Mouse (Mus musculus): ENCODE measurements around the gene Mast4.

The Mast4 gene

GRCm38 (mm10) chr13:103315113-103315708 lies 19.1 kb downstream of the Mast4 start:
- no peak for DNase-seq (ENCODE audit: low spot score)

DNA sequence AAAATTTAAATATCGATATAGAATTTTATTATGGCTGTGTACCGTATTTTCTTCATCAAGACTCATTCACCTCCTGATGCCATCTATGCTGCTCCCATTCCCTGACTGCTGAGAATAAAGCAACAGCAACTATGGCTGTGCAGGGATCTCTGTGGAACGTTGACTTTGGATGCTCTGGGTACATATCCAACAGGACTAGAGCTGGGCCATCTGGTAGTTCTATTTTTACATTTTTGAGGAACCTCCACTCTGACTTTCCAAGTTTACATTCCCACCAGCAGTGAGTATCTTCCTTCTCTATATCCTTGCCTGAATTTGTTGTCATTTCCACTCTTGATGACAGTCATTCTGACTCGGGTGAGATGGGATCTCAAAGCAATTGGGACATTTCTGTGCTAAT lies 26.0 kb downstream of the Mast4 start:
- no peak for DNase-seq (ENCODE audit: low spot score)

DNA sequence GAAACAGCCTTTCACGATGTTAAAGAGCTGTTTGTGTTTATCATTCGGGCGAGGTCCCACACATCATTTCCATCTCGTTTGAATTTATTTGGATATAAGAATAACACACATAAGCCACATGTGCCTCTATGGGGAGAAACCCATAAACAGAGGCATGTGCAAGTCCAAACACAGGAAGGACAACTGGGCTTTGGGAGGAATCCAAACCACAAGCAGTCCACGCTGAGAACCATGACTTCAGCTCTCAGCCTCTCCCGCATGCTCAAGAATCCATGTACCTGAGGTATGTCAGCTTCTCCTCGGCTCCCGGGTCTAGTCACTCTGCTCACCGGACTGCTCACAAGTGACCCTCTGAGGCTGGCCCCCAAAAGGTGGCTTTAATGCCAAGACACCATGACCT lies 30.5 kb downstream of the Mast4 start:
- DNase-seq (ENCODE audit: low spot score), result no peak

DNA sequence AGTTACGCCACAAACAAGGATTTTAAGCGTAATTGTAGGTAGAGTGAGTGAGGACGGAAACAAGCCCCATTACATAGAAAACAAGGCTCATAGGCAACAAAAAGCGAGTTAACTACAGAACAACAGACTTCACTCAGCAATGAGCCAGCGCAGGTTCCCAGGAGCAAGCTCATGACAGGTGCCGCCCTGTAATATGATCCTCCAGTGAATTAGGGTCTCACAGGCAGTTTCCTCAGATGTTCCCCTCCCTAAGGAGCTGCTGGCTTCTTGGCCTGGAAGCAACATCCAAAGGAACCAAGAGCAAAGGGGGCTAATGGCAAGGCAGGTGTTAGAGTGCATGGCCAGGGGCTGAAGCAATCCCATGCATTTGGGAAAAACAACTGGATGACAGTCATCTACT lies 31.8 kb downstream of the Mast4 start:
- DNase-seq (ENCODE audit: low spot score), result no peak

DNA sequence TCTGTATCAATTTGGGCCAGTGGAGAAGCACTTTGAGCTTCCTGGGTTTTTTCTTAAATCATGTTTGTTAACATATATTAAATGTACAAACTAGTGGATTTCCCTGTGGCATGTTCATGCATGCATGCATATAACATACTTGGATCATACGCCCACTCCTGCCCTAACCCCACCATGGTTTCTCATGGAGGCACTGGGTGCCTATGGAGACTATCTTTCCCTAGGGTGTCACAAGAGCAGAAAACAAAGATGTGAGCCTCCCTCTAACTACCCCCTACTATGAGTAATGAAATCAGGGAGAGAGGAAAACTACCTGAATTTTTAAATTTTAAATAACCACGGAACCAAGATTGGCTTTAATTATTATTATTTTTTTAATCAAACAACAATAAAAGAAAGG lies 32.2 kb downstream of the Mast4 start:
- no peak for DNase-seq (ENCODE audit: low spot score)

GRCm38 (mm10) chr13:103294424-103294823 lies 39.9 kb downstream of the Mast4 start:
- DNase-seq (ENCODE audit: low spot score), result no peak

GRCm38 (mm10) chr13:103293121-103293520 lies 41.2 kb downstream of the Mast4 start:
- no peak for DNase-seq (ENCODE audit: low spot score)

DNA sequence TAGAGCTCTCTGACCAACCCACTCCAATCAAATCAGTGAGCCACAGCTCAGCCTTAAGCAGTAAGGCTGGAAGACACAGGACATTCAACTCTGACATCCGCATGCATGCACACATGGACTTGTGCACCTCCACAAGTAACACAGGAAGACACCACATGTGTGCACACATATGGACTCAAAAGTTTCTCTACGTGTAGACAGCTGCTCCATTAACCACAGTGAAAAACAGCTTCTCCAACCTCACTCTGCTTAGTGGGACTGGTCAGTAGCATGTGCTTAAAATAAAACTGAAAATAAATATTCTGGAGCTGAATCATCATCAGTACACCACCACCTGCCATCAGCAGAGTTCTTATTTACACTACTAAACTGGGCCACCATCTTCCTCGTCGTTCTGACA lies 43.2 kb downstream of the Mast4 start:
- DNase-seq (ENCODE audit: low spot score), result no peak

DNA sequence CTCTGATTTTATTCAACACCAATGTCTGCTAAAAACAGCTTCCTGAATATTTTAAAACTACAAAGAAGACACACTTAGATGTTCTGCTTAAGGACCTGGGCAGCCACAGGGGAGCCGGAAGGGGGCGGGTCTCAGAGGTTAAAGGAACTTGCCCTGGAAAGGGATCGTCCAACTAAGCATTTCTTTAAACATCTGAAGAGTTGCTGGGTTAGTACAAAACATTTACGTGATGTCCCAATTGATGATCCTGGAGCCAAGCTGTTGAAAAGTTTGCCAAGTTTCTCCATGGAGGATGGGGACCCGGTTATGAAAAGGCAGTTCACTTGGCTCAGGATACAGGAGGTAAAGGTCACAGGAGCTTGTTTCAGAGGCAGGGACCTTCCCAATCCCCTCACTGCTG lies 48.5 kb downstream of the Mast4 start:
- no peak for DNase-seq (ENCODE audit: low spot score)

DNA sequence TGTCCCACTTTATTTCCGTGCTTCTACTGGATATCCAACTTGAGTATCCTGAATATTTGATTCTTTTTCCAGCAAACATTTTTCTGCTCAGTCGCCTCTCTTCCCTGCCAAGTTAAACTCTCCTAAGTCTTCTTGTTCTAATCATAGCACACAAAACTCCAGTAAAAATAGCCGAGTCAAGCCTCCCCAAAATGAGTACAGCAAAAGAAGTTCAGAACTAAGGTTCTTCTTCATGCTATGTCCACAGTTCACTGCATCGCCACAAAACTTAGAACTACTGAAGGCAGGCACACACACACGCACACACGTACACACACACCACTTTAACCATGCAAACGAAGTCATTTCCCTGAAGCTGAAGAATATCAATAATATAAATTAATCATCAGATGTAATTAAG lies 49.3 kb downstream of the Mast4 start:
- DNase-seq (ENCODE audit: low spot score), result no peak

- no peak for DNase-seq (ENCODE audit: low spot score)
Observed at GRCm38 (mm10) chr13:103270856-103271391, 63.4 kb downstream of the Mast4 start.

DNA sequence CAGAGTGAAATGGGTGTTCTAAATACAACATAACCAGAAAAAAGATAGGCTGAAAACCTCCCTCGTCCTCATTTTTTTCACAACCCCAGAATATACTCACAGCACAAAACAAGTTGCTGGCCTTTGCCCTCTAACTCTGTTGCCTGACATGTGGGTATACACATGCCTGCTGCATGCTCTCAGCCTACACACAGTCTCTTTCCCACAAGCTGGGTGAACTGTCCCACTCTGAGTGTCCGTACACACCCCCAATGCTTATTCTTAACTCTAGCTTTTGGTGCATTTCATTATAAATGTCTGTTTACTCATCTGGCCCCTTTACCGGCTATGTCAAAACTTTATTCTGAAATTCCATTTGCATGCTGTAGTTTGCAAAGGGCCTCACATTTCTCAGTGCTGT lies 71.6 kb downstream of the Mast4 start:
- DNase-seq (ENCODE audit: low spot score), result no peak

DNA sequence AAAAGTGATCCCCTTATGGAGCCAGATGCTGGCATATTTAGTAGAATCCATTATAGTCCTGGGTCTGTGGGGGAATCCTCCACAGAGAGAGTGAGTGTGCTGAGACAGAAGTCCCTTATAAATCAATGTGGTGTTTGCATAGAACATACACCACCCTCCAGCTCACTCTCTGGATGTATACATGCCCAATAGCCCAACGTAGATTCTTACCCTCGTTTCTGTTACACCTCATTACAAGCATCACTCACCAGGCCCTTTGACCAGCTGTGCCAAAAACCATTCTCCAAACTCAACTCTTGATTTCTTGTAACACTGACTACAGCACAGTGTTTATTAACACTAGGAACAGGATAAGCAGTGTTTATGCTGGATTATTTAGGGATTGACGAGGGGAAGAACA lies 72.2 kb downstream of the Mast4 start:
- no peak for DNase-seq (ENCODE audit: low spot score)

GRCm38 (mm10) chr13:103260414-103260813 lies 73.9 kb downstream of the Mast4 start:
- DNase-seq (ENCODE audit: low spot score), result no peak

- DNase-seq (ENCODE audit: low spot score), result no peak
Observed at GRCm38 (mm10) chr13:103258106-103258505, 76.2 kb downstream of the Mast4 start.

GRCm38 (mm10) chr13:103254861-103255260 lies 79.4 kb downstream of the Mast4 start:
- no peak for DNase-seq (ENCODE audit: low spot score)

DNA sequence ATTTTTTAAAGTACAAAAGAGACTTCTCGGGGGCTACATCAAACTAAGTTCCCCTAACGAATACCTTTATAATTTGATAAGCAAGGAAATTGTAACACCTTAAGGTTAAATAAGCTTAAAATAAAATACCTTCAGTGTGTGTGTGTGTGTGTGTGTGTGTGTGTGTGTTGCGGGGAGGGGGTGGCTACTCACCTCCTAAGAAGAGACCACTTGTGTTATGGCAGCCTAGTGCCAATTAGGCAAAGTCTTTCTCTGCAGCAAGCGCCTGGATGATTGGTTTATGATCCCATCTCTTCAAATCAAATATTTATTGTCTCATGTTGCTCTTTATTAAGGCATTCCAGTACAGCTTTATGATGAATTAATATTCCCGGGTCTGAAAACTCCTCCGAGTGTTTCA lies 81.2 kb downstream of the Mast4 start:
- DNase-seq (ENCODE audit: low spot score), result no peak

DNA sequence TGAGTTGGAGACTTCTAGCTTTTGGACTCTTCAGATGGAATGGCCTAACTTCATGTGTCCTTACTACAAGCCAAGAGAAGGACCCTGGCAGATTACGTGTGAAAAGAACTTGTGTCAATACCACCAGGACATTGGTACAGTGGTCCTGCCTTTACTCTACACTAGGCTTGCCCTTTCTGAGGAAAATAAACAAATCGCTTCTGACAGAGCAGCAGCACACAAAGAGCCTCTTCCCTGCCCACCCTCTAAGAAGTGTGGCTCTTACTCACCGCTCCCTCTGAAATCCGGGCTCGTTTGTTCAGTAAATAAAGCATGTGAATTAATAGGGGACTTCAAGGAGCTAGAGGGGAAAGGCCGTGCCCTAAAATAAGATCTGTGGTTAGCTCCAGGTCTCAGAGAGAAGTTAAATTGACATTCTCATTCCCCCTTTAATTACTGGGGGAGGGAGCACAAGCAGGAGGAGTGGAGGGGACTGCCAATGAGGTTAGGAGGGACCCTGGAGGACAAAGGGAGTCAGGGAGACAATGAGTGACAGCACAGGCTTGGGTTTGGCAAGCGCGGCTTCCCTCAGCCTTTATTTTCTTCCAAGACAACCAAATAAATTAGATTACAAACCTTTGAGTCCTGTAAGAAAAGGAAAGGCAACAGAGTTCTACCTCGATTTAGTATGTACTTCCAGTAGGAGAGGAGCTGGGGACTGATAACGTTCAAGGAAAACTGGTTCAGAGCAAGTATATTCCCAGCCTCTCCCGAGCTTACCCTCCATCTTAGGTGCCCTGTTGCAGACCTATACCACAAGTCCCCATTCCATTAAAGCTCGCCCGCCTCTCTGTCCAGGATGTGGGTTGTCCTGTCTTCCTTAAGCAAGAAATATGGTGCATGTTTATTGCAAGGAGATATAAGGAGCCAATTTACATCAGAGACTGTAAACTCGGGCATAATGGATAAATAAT lies 85.9 kb downstream of the Mast4 start:
- DNase-seq (ENCODE audit: low spot score), result no peak

DNA sequence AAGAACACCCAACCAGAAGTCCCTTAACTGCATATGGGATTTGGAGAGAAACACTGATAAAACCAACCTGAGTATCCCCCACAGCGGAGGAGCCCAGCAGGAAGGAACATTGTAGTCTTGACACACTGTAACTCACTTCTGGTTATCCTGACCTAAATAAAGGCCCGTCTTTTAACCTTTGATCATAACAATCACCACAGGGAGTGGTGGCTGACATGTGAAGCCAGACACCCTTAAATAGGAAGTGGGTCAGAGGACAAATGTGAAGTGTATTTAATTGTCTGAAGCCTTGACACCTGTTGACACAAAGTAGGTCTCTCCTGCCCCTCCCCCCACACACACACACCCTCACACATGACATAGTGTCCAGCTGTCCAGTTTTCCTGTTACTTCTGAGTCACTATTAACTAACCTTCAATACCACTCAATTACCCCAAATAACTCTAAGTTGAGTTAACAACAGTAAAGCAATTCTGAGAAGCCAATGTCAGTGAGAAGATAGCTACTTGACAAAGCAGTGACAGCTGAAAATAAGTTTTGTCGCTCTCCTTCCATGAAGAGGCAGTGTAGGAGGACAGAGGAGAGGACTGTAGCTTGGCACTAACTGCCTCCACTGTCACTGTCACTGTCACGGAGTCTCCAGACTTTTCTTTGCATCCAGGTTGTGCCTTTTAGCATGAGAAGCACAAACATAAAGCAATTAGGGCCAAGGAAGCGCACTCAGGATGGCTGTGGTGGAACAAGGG lies 87.2 kb downstream of the Mast4 start:
- DNase-seq (ENCODE audit: low spot score), result no peak

DNA sequence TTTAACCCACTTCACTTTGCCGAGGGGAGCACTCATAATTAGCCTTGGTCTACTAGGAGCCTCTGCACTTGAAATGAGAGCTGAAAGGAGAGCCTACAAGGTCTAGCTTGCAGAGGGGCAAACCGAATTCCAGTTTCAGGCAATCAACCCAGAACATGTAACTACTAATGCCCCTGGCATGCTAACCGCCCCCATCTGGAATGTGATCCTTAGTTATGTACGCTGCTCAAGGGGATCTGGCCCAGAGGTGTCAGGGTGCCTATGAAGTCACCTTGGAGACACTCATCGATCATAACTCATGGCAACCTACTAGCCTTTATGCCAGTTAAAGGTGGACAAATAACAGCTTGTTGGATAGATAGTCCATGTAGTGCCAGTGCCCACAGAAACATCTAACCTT lies 88.9 kb downstream of the Mast4 start:
- DNase-seq (ENCODE audit: low spot score), result no peak

DNA sequence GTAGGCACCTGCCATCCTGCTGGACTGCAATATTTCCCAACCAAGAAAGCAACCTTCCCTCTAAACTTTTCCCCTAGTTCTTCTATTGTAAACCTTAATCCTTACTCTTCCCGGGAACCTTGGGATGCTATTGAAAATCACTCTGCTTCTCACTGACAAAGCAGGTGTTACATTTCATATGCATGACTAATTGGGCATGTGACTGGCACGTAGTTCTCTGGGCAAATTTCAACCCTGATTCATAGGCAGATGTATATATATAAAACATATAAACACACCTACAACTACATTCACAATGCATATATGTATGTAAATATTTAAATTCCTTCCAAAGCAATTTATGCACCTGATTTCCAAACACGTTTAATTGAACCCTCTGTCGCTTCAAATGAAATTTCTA lies 90.2 kb downstream of the Mast4 start:
- DNase-seq (ENCODE audit: low spot score), result no peak

DNA sequence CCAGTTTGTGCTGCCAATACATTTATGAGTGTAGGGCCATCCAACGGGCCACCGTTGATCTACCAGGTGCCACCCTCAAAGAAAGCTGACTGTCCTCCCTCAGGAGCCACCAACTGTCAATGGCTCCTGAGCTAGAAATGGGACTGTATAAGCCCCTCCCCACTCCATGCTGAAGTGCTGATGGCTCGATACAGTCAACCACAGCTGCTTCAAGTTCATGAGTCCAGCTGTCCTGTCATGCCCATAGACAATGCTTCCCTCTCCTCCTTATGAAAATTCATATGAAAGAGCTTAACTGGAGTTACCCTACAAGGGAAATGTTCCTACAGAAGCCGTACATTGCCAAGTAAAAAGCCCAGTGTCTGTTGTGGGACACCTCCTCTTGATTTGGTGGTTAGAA lies 93.2 kb downstream of the Mast4 start:
- no peak for DNase-seq (ENCODE audit: low spot score)

DNA sequence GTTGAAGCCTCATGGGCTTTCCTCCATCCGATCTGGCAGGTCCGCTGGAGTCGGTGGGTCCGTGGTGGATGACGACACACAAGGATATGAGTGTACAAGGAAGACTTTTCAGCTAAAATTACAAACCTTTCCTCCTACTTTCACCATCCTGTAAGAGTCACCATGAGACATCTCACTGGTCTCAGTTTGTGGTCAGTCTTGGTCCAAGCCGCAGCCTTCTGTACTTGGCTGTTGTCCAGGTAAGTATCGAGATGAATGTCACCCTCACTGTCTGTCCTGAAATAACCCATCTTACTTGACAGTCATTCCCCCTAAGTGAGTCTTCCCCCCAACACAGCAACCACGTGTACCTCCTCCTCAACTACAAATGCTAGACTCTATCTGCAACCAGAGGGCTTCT lies 94.6 kb downstream of the Mast4 start:
- DNase-seq (ENCODE audit: low spot score), result no peak

All from urinary bladder, postnatal 10 days (tissue).